Mouse (Mus musculus) cerebellum, adult 11-12 months (tissue): ENCODE data around the gene Mtmr2.
"Not testable (repeated sequence)": the region's sequence is repeated elsewhere in the genome, so short reads cannot be mapped to it uniquely, and the experiment has no call there.

ENCODE experiments used
- DNase-seq: peaks from one replicate; pipeline ENCODE4 v3.0.0; 2022

The Mtmr2 gene

GRCm38 (mm10) chr9:13748404-13748797 is at the start of gene Mtmr2:
Gene Mtmr2 (plus strand): TSS chr9:13748410.
- no peak for DNase-seq

GRCm38 (mm10) chr9:13699061-13699780 is 49.0 kb upstream of the Mtmr2 start:
- DNase-seq = no peak

DNA sequence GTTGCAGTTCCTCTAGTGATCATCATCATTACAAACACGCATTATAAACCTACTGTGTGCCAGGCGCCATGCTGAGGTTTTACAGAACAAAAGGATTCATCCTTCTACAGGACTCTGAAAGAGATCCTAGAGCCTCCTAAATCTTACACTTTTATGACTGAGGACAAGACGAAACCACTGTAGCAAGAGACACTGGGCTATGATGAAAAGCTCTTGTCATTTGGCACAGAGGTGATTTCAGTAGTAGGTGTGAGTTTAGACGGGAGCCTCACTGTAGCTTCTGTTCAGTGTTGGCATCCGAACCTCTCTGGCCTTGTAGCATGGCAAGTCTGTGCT is 48.5 kb upstream of the Mtmr2 start:
- DNase-seq = no peak

GRCm38 (mm10) chr9:13701773-13702172 is 46.4 kb upstream of the Mtmr2 start:
- no peak for DNase-seq

- no peak for DNase-seq
These were observed 45.1 kb upstream of the Mtmr2 start for GRCm38 (mm10) chr9:13703100-13703499.

- DNase-seq = no peak
These were observed 43.3 kb upstream of the Mtmr2 start for GRCm38 (mm10) chr9:13704917-13705316.

GRCm38 (mm10) chr9:13707066-13707555 is 41.1 kb upstream of the Mtmr2 start:
- no peak for DNase-seq

GRCm38 (mm10) chr9:13709436-13709835 is 38.8 kb upstream of the Mtmr2 start:
- no peak for DNase-seq

GRCm38 (mm10) chr9:13715891-13716290 is 32.3 kb upstream of the Mtmr2 start:
- not testable (repeated sequence) for DNase-seq

DNA sequence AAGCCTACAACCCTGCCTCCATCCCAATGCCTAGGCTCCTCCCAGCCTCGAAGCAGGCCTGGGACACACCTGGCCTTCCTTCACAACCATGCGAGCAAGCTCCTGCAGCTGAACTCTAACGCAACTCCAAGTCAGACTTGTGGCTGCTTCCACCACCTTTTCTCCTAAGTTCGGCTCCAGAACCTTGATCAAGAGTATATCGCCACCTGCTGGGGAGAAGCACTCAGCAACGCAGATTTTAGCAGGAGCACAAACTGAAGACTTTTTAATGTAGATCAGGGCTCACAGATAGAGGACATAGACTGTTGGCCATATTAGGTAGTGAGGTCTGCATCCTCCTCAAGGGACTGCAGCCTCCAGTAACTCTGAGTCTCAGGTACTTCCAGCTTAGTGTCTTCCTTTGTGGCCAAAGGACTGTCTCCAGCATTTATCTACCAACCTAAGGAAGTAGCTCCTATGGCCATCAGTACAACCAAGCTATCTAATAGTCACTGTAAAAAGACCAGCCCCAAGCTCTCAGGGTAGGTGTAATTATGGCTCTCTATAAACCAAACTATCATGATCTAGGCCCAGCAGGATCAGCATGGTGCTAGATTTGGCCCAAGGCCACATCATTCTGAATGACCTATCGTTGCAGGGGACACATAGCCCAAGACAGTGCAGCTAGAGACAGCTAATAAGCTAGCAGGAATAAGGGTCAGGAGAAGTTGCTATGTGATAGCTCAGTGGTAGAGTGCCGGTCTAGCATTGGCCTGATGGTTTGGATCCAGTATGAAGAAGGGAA is 31.7 kb upstream of the Mtmr2 start:
- peak; percentile 64 for DNase-seq

GRCm38 (mm10) chr9:13748798-13749674 is 826 bp downstream of the Mtmr2 start:
- DNase-seq = peak; percentile 95

DNA sequence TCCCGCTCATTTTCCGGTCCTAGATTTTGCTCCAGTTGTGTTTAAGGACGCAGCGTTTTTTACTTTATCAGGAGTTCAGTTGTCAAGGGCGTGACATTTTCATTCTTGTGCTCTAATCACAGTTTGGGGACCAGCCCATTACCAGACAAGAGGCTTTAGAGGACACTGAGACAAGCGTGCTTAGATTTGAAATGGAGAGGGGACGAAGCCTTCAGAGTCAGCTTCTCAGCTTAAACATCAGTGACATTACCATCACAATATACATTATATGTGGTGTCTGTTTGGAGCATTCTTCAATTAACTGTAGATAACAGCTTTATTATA is 1.4 kb downstream of the Mtmr2 start:
- no peak for DNase-seq

DNA sequence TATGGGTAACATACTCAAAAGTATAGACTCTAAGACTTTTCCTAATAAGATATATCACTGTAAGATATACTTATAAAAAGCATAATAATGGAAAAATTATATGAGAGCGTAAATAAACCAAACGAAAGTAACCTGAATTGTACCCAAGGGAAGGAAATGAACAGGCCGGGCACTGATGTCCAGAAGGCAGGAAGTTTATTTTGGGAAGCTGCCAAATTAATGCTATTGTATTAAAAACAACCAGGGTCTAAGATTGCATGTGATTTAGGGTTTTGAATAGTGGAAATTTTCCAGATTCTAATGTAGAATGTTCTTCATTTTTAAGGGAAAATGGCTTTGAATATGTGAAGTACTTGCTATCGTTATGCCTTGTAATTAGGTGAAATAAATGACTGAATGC is 4.3 kb downstream of the Mtmr2 start:
- no peak for DNase-seq

DNA sequence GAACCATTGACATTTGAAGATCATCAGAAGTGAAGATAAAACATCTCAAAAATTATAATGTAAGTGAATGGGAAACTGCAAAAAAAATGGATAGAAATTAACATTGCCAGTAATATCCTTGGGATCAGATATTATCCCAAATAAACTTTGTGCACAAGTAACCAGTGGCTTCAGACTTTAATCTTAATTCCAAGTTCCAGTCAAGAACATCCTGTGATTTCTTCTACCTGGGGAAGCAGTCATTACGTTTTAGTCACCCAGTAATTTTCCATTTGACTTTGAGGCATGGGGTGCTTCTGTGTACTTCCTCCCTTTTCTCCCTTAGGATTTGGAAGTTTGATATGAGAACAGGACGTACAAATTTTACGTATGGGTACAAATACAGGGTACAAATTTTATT is 12.2 kb downstream of the Mtmr2 start:
- no peak for DNase-seq

DNA sequence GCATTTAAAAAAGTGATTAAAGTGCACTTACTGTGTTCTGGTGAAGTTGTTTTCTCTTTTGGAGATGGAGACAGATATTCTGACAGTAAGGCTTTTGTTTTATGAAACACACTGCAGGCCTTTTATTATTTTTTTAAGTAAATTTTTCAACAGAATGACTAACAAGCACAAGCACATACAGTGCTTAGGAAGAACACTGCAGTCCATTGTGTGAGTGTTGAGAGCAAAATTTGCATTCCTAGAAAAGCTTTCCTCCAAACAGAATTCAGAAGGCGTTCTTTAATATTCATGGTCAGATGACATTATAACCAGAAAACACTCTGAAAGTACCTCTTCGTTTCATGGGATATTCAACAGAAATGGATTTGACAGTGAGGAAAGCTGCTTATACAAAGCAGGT is 17.4 kb downstream of the Mtmr2 start:
- DNase-seq = no peak

- peak; percentile 15 for DNase-seq
These were observed 18.4 kb downstream of the Mtmr2 start for GRCm38 (mm10) chr9:13766570-13766969.

DNA sequence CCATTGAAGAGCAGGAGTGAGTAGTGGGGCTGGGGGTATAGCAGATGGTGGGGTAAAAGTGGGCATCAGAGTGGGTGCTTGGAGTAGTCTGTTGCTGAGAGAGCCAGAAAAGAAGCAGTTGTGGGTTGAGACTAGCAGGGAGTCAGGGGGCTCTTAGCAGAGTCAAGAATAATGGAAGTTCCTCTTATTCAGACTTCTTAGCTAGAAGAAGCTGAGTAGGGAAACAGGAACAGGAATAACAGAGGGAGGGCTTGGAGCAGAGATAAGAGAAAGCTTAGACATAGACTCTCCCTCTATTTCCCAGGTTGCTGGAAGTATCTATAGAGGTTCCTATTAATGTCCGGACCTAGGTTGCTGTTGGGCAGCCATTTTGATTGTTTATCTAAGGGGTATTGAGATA is 26.5 kb downstream of the Mtmr2 start:
- DNase-seq = no peak

DNA sequence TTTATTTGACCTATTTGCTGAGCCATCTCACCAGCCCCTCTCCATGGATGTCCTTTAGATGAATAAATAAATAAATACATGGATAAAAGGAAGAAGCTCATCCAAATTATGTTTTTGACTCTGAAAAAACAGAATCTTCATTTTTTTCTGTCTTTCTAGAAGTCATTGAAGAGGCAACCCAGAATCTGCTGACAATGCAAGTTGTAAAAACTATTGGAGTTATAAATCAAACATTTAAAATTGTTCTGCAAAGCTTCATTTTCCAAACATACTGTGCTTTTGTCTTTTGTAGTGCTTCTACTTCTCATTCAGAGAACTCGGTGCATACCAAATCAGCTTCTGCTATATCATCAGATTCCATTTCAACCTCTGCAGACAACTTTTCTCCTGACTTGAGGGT is 33.8 kb downstream of the Mtmr2 start:
- no peak for DNase-seq

DNA sequence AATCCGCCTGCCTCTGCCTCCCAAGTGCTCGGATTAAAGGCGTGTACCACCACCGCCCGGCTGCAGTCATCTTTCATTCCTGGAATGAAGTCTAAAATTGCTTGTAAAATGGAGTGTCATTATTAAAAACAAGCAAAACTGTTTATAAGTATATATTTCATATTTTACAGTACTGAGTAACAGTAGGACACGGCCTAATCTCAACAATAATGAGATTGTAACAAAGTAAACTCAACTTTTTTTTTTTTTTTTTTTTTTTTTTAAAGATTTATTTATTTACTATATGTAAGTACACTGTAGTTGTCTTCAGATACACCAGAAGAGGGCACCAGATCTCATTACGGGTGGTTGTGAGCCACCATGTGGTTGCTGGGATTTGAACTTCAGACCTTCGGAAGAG is 42.7 kb downstream of the Mtmr2 start:
- not testable (repeated sequence) for DNase-seq

DNA sequence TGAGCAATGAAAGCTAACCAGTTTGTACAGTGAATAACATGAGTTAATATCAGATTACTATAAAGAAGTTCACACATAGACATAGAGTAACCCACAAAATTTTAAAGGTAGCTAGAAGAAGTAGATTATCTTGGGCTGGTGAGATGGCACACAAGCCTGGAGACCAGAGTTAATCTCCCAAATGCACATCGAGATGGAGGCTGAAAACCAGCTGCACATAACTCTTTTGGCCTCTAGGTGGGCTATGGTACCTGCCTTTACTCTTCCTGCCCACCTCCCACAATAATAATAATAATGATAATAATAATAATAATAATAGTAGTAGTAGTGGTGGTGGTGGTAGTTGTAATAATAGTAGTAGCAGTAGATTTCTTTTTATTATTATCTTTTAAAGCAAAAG is 46.1 kb downstream of the Mtmr2 start:
- DNase-seq = no peak

- no peak for DNase-seq
These were observed 46.5 kb downstream of the Mtmr2 start for GRCm38 (mm10) chr9:13794756-13795155.

DNA sequence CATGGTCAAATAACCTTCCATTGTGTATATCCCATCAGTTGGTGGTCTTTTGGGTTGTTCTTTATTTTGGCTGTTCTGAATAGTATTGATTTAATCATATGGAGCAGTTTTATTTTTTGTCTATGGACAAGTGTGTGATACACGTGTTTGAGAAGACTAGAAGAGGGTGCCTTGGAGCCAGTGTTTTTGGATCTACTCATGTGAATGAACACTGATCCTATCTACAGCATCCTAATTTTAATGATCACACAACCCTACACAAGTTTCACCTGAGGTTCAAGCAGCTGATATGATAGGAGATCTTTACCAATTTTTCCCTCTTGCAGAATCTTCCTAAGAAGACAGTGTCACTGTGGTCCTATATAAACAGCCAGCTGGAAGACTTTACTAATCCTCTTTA is 56.3 kb downstream of the Mtmr2 start:
- DNase-seq = no peak

DNA sequence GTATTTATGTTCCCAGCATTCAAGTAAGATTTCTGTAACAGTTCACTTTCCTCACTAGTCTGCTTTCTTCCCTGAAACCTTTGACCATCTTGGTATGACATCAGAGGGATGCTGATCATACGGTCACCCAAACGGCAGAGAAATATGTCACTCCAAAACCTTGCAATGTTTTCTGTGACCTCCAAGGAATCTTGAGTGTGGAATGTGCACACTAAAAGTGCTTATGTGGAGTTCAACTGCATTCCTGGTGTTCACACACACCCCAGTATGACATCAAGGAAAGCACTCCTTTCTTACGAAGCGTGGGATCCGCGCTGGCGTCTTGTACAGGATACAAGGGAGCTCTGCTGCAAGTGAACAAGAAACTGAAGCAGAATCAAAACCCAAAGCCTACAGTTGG is 58.6 kb downstream of the Mtmr2 start:
- DNase-seq = no peak

GRCm38 (mm10) chr9:13807657-13808056 is 59.4 kb downstream of the Mtmr2 start:
- DNase-seq = no peak
